Mouse (Mus musculus) adipocyte (in vitro differentiated cells): Measurements from ENCODE around the gene Rpl36a.
"Not testable (repeated sequence)": the region's sequence is repeated elsewhere in the genome, so short reads cannot be mapped to it uniquely, and the experiment has no call there.

Experiments
- DNase-seq: peaks from one replicate; pipeline ENCODE4 v3.0.0-alpha.2; 2016; ENCODE audit warnings: low spot score

Rpl36a gene

DNA sequence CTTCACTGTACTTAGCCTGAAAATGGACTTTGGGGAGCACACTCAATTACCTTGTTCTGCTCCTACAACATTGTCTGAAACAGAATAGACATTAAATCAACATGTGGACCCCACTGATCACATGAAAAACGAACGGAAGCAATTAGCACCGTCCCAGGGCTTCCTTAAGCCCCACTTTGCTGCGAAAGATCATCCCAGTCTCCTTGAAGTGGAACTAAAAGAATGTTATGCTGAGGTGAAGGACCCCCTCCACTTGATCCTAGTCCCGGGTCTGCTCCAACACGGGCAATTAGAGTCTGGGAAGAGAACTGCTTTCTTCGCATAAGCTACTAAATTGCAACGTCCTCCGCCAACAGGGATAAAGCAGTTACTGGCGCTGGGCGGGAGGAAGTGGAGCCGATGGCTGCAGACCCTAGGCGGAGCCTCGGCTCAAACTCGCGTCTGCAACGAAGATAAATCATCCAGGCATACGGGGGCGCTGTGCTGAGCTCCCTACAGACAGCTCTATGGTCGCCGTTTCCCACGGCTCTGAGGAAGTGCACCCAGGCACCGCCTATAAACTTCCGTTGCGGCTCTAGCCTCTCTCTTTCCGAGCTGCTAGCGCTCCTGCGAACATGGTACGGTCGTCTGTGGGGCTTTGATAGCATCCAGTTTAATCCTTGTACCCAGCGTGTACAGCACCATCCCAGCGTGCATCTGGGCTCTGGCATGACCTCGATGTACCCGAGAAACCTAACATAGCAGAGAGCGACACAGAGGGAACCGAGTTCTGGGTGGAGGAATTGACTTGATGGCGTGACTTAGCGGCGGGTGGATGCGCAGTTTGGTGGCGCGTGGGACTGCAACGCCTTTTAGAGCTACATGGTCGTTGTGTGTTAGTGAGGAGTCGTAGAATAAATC lies at the start of gene Rpl36a:
Gene Rpl36a (plus strand): TSS at position 552 of the 900 bp plus-strand sequence.
- DNase-seq, result peak; percentile 90

DNA sequence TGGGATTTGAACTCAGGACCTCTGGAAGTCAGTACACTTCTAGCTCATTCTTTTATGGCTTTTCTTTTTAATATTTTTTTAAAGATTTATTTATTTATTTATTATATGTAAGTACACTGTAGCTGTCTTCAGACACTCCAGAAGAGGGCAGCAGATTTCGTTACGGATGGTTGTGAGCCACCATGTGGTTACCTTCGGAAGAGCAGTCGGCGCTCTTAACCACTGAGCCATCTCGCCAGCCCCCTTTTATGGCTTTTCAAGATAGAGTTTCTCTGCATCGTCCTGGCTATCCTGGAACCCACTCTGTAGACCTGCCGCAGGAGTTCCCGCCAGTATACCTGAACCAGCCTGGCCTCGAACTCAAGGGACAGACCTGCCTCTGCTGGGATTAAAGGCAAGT lies 45.7 kb upstream of the Rpl36a start:
- not testable (repeated sequence) for DNase-seq

DNA sequence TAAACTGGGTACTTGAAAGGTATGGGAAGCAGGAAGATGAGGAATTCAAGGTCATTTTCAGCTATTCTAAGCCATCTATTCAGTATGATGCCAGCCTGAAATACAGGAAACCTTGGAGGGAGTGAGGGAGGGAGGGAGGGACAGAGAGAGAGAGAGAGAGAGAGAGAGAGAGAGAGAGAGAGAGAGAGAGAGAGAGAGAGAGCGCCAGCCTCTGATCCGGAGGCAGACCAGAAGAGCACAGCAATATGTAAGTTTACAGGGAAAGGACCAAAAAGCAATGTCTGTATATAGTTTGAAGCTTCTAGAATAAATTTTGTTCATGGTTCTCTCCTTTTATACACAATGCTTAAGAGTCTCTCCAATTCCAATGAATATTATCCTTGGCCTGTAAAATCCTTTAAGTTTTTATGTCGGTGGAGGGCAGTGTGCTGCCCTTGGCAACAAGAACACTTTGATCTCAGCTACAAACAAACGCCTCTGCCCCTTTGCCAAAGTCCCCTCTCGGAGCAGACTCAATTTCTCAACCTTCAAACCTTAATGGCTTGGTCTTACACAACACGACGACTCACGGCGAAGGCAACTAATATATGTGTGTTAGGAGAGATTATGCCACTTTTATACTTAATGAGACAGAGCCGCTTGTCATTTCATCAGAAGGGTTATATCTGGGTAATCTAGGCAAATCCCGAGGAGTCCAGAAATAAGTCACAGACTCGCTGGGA lies 44.9 kb upstream of the Rpl36a start:
- DNase-seq, result peak; percentile 43

DNA sequence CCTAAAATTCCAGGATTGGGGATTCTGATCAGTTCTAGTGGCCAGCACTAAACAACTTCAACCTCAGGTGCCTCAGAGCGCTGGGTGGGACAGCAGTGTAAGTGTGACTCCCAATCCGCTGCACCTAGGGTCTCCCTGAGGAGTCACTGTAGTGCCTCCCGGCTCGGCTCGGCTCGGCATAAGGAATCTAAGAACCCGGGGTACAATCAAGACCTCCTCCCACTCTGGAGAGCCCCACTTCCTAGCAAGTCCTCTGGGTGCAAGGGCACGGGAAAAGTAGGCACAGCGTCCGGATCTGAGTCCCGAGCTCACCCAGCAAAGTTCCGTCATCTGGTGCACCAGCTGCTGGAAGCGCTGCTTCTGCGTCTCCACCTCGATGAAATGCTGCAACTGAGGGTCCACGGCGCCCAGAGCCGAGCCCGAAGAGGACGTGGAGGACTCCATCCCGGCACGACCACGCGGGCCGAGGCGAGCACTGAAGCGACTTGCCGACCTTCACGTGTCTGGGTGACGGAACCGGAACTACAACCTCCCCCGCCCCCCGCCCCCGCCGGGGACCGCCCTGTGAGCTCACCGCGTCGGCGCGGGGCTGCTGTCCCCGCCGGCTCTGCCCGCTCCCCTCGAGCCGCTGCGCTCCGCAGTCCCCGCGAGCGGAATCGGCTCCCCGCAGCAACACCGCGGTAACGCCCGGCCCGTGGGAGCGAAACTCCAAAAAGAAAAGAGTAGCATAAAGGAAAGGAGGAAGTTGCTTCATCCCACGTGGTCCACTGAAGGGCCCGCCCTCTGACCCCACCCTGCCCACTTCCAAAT lies 44.1 kb upstream of the Rpl36a start, which contains the start of gene Timm8a1:
Gene Timm8a1 (minus strand): TSS at position 721 of the 810 bp plus-strand sequence.
- DNase-seq, result peak; percentile 56

DNA sequence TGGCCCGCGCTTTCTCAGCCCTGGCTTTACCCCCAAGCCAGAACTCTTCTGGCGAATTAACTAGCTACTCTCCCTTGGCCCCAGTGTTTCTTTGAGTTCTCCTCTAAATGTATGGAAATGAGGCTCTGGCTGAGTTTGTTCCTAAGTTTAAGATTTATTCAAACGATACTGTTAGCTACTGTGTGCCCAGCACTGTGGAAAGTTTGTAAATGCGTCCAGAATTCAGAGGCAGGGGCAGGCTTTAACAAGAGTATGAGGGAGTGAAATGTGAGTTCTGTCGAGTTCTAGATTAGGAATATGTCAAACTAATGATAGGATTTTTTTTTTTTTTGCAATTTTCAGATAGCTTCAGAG lies 43.5 kb upstream of the Rpl36a start:
- no peak for DNase-seq

DNA sequence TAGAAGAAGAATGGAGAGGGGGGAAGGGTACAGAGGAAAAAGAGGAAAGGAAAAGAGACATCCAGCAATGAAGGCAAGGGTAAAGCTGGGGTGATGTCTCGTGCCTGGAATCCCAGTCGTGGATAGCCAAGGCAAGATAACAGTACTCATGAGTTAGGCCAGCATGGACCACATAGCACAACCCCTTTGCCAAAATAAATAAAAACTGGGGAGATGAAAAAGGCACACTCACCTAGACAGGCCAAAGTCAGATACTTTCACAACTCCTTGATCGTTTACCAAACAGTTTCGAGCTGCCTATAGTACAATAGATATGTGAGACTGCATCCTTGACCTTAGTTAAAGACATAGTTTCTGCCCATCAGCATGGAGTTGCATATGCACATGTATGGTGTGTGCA lies 38.1 kb upstream of the Rpl36a start:
- DNase-seq, result no peak

DNA sequence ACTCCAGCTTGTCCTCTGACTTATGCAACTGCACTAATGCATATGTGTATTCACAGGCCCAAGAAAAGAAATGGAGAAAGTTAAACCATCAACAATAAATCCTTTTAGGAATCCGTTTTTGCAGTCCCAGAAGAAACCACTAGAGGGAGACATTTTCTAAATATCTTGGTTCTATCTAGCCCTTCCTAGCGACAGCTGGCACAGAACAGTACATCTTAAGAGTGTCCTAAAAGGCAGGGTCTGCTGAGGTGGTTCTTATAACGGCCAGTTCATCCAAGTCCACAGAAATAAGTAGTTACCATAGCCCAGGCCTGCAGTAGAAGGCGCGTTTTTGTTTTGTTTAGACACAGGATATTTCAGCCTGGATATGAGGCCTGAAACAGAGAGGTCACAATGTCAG lies 34.6 kb upstream of the Rpl36a start:
- peak; percentile 77 for DNase-seq

DNA sequence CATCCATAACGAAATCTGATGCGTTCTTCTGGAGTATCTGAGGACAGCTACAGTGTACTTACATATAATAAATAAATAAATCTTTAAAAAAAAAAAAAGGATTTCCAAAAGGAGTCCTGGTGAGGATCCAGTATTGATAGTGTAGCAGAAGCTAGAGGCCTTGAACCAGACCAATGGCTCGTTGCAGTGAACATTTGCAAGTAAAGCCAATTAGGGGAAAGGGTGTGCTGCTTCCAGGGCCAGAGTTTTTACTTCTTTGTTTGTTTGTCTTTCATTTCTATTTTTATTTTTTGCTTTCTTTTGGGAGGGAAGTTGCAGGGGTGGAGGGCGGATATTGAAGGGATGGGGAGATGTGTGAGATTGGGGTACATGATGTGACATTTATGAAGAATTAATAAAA lies 32.1 kb upstream of the Rpl36a start:
- DNase-seq, result peak; percentile 53

DNA sequence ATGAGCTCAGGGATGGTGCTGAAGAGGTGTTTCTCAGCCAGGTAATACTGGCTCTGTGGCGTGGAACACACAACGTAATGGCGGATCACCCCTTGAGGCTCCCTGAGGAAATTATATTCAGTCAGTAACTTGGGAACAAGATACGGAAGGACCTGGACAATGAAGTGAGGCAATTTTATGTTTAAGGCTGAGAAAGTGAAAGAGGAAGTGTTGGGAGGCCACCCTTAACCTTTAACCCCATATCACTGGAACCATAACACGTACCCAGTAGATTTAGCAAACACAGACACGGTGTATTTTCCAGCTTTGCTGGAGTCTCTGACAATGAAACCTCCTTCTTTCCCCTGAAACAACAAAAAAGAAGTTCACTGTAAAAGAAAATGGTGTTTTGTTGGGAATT lies 31.0 kb upstream of the Rpl36a start:
- DNase-seq, result no peak

DNA sequence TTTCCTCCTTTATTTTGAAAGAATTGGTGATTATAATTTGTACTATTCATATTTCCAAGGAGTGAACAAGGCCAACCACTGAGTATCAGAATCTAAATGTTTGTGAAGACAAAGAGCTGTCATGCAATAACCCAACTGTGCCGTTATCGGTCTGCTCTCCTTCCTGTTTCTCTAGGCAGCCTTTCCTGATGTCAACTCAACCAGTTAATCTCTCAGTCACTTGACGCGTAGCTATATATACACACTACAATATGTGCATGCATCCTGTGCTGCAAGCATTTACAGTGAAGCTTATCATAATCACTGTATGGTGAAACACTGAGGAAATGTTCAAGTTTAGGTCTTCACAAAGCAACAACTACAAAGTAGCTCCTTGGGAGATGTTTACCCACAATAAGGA lies 21.1 kb upstream of the Rpl36a start:
- DNase-seq, result no peak

DNA sequence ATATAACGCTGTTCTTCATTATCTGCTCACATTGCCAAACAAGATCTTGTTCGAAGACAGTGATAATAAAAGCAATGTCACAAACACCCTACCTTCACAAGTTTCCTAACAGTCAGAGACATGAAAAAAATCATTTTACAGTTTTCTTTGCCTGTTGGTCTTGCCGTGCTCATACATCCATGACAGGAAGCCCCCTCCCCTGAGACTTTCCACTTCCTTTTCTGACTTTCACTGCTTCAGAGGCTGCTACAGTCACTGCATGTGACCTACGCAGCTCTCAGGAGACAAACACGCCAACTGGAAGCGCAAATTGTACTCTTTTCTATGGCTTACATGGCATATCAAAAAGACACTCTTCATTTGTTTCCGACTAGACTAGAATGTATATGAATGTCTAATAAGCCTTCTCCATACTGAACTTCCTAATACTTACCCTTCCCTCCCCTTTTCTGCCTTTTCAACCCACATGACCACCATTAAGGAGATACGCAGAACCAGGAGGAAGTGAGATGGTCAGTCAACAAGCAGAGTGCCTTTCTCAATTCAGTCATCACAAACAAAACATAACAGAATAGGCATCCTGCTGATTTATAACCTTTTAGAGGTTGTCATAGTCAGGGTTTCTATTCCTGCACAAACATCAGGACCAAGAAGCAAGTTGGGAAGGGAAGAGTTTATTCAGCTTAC lies 18.8 kb upstream of the Rpl36a start:
- no peak for DNase-seq

DNA sequence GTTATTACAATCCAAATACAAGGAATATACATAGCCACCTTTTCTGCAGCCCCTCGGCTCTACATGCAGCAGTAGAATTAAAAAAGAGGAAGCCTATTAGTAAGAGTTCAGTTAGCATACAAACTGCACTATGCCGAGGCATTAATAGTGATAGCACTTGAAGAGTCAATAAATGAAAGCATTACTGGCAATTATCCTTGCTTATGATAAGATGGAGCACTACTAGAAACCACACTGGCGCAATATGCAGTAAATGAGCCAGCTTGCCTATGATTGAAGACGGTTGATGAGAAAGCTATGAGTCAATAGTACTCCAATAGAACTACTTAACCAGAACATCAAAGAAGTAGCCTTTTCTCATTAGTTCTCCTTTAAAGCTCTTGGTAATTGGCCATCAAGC lies 7.6 kb upstream of the Rpl36a start:
- DNase-seq, result no peak

DNA sequence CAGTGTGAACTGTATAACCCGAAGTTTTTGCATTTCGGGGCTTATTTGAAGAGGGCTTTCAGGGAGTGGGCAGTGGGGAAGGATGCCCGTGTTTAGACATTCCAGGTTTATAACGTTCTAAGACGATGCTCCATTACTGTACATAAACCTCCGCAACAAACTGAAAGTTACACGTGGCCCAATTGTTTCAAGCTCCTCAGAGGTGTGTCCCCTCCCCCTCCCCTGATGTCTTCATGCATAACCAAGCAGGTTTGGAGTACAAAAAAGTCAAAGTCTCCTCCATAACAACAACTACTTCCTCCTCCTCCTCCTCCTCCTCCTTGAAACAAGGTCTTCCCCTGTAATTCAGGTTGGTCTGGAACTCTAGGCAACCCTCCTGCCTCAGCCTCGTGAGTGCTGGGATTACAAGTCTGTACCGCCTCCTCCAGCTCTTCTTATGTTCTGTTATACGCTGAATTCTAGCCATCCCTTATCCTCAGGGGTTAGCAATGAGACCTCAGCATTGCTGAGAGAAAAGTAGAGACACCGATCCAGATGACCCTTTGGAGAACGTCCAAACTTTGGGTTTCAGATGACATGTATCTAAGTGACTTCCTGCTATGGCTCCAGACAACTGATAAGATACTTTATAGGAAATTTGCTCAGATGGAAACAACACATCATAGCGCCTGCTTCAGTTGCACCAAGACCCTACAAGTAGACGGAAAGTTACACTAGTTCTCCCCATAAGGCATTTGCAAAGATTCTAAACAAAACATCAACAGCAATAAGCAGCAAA lies 4.7 kb upstream of the Rpl36a start:
- no peak for DNase-seq

DNA sequence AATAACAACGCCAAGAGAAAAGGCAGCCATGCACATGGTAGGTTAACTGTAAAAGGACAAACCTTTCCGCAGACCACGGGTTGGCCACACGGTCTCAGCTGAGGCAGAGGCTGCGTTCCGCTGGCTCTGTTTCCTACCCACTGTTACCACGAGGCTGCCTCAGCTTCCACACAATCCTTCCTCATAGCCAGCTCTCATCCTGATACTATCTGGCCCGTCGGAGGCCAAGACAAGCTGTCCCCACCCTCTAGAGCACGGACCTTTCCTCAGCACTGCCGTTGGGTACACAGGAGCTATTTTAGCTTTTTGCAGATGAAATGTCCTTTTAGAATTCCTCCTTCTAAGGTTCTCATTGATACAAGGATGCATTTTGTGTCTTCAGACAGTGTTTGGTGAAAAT lies 3.2 kb upstream of the Rpl36a start:
- no peak for DNase-seq

DNA sequence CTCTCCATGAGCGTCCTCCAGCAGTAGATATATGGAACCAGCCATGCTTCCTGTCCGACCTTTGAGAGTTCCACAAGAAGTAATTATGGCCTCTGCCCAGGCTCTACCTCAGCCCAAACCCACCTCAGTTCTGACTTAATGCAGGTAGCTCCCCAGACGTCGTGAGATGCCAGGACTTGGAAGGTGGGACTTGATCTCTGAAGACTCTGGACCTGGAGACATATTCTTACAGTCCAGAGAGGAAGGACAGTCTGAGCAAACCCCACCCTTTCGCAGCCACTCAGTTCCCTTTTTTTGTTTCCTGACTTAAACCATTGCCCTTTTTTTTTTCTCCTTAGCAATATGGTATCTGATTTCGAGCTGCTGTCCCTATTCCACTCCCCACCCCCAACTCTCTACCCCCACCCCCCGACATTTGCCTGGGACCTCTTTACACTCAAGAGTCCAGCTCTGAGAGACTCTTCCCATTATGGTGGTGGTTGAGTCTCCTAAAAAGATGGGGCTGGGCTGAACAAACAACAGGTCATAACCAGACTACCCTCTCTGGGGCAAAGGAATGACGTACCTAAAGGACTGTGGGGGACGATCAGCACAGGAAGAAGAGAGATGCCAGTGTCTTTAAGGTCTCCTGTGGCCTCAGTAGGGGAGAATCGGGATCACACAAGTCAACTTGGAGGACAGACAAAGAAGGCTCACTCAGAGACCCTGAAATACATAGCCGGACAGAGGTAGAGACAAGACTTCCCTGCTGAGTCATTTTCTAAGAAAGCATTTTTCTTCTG lies 2.4 kb upstream of the Rpl36a start, which contains the start of gene Btk:
Gene Btk (minus strand): TSS at position 683 of the 782 bp plus-strand sequence.
- no peak for DNase-seq

DNA sequence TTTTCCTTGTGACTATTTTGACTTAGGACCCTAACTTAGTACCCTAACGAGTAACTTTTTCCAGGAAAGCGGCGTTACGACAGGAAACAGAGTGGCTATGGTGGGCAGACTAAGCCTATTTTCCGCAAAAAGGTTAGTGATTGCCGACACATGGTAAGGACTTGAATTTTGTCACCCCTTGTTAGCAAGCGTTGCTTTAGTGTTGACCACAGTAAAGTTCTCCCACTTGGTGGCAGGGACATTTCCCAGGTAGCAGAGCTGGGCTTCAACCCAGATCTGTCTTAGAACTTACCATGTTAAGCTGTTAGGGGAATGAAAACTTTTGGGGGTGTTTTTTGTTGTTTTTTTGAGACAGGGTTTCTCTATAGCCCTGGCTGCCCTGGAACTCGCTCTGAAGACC lies 993 bp downstream of the Rpl36a start:
- peak; percentile 5 for DNase-seq

DNA sequence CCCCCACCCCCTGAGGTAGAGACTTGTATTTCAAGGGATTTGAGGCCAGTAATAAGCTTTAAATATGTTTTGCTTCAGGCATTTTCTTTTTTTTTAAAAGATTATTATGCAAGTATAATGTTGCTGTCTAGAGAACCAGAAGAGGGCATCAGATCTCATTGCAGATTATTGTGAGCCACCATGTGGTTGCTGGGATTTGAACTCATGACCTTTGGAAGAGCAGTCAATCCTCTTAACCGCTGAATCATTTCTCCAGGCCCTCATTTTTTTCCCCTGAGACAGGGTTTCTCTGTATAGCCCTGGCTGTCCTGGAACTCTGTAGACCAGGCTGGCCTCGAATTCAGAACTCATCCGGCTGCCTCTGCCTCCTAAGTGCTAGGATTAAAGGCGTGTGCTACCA lies 2.8 kb downstream of the Rpl36a start:
- DNase-seq, result peak; percentile 46

DNA sequence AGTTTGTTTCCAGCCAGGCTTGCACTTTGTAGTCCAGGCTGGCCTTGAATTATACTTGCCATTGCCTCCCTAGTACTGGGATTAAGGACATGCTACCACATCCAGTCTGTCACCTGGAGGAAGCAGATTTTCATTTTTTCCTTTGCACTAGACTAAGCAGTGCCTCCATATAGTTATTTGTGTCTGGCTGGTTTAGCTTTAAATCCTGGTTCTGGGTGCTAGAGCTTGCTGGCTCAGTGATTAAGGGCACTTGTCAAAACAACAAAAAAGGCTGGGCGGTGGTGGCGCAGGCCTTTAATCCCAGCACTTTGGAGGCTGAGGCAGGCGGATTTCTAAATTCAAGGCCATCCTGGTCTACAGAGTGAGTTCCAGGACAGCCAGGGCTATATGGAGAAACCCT lies 3.5 kb downstream of the Rpl36a start:
- DNase-seq, result no peak

DNA sequence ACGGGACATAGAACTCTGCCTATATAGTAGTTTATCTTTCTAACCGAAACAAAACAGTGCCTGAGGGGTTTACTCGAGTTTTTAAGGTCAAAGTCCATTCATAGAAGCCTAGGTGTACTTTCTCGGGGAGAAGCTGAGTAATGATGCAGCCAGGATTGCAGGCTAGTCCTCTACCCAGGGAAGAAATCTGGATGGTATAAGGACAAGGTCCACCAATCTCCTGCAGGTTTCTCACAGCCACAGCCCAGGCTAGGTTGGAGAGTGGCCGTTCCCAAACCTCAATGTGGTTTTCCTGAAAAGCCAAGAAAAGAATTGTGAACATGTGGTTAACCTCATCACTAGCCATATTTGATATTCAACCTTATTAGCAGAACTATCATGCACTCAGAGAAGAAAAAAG lies 4.4 kb downstream of the Rpl36a start:
- no peak for DNase-seq

DNA sequence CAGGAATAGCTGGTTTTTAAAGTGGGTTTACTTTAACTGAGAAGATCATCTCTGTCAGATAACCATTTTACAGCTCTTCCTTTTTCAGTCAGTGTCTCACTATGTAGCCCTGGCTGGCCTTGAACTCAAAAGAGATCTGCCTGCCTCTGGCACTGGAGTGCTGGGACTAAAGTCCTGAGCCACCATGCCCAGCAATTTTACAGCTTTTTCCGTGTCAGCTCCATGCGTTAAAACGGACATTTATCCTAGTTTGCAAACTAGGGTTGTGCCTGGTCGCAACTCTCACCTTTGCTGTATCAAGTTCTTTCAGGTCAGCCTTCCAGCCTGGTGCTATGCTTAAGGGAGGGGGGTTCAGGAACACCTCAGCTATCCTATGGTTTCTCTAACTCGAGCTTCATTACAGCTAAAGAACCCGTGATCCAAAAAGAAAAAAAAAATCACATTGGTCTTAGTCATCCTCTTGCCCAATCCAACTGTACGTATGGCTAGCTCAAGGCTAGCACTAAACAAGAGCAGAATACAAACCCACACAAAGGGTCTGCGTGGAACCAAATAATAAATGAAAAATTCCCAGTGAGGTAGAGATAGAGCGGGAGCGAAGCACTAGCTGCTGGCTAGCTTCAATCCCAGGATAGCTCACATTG lies 14.6 kb downstream of the Rpl36a start:
- peak; percentile 18 for DNase-seq
